Mouse (Mus musculus) retina, postnatal 7 days (tissue): ENCODE results near the gene Hspb7.
A peak's percentile ranks its signal among the peaks of the same experiment; 100 is the strongest.

Experiments used
- DNase-seq: peaks from one replicate; pipeline ENCODE4 v3.0.0-alpha.2; 2012; ENCODE audit warnings: low read depth, low spot score

Hspb7 gene

GRCm38 (mm10) chr4:141444451-141445327, 24.1 kb downstream of the Hspb7 start, which contains the start of gene Zbtb17:
Gene Zbtb17, plus strand, starts transcription at chr4:141444654.
- peak; percentile 78 for DNase-seq

GRCm38 (mm10) chr4:141445328-141445720, 24.7 kb downstream of the Hspb7 start:
- DNase-seq: no peak

- DNase-seq: no peak
These were observed 25.6 kb downstream of the Hspb7 start for GRCm38 (mm10) chr4:141446211-141446610.

- DNase-seq: no peak
These were observed 30.7 kb downstream of the Hspb7 start for GRCm38 (mm10) chr4:141451251-141451650.

GRCm38 (mm10) chr4:141451916-141452450, 31.4 kb downstream of the Hspb7 start:
- no peak for DNase-seq

- DNase-seq: no peak
These were observed 34.2 kb downstream of the Hspb7 start for GRCm38 (mm10) chr4:141454581-141455350.

GRCm38 (mm10) chr4:141455526-141455925, 34.9 kb downstream of the Hspb7 start:
- no peak for DNase-seq

- DNase-seq: no peak
These were observed 35.8 kb downstream of the Hspb7 start for GRCm38 (mm10) chr4:141456193-141456938.

- no peak for DNase-seq
These were observed 37.7 kb downstream of the Hspb7 start for GRCm38 (mm10) chr4:141458236-141458635.

GRCm38 (mm10) chr4:141458888-141459287, 38.3 kb downstream of the Hspb7 start:
- DNase-seq: no peak

GRCm38 (mm10) chr4:141459766-141460165, 39.2 kb downstream of the Hspb7 start:
- no peak for DNase-seq

- DNase-seq: no peak
These were observed 39.9 kb downstream of the Hspb7 start for GRCm38 (mm10) chr4:141460481-141460880.

- DNase-seq: no peak
These were observed 40.5 kb downstream of the Hspb7 start for GRCm38 (mm10) chr4:141461088-141461487.

- DNase-seq: no peak
These were observed 41.0 kb downstream of the Hspb7 start for GRCm38 (mm10) chr4:141461576-141461975.

GRCm38 (mm10) chr4:141463472-141463871, 42.9 kb downstream of the Hspb7 start:
- DNase-seq: no peak

GRCm38 (mm10) chr4:141464722-141465121, 44.1 kb downstream of the Hspb7 start:
- DNase-seq: no peak

GRCm38 (mm10) chr4:141465512-141466288, 45.1 kb downstream of the Hspb7 start:
- DNase-seq: no peak

- no peak for DNase-seq
These were observed 45.8 kb downstream of the Hspb7 start for GRCm38 (mm10) chr4:141466289-141466795.

- no peak for DNase-seq
These were observed 46.4 kb downstream of the Hspb7 start for GRCm38 (mm10) chr4:141466844-141467580.

- DNase-seq: no peak
These were observed 47.0 kb downstream of the Hspb7 start for GRCm38 (mm10) chr4:141467581-141467927.
